Mouse (Mus musculus) midbrain, embryonic 10.5 days (tissue): ENCODE measurements around the gene Prkca. TPM values are rescaled to one million over a fixed set of nuclear protein-coding genes. Genes with fewer than 3 reads are reported as not detected.

Experiments used
- DNase-seq: peaks from one replicate; pipeline ENCODE4 v3.0.0-alpha.2; 2017; ENCODE audit warnings: low spot score
- H3K27ac ChIP-seq: fragments of 300-500 bp; sonication (generic); replicated peaks from 2 replicates; pipeline ENCODE4 v1.5.1; 2016; ENCODE audit warnings: mild to moderate bottlenecking
- H3K27me3 ChIP-seq: fragments of 300-500 bp; sonication (generic); 2 replicates; pipeline ENCODE4 v1.6.1; 2016; ENCODE audit warnings: low read depth, mild to moderate bottlenecking; ENCODE audit not compliant: poor library complexity, severe bottlenecking
- H3K36me3 ChIP-seq: fragments of 300-500 bp; sonication (generic); 2 replicates; pipeline ENCODE4 v1.6.1; 2016; ENCODE audit warnings: mild to moderate bottlenecking, moderate library complexity
- H3K4me1 ChIP-seq: fragments of 300-500 bp; sonication (generic); 2 replicates; pipeline ENCODE4 v1.6.1; 2016
- H3K4me3 ChIP-seq: fragments of 300-500 bp; sonication (generic); 2 replicates; pipeline ENCODE4 v1.5.1; 2016; ENCODE audit warnings: mild to moderate bottlenecking, moderate library complexity
- H3K9me3 ChIP-seq: fragments of 300-500 bp; sonication (generic); replicated peaks from 2 replicates; pipeline ENCODE4 v1.6.1; 2016; ENCODE audit warnings: mild to moderate bottlenecking
- WGBS: fragments of 180-500 bp; shearing (Covaris S2); methylation state at CpG from one replicate; pipeline ENCODE4 v1.1.7; 2016; 5-methylcytosine and 5-hydroxymethylcytosine counted together
- microRNA-seq: library from miRNA; unstranded; fragments of <30 nt; microRNA quantifications from one replicate; pipeline ENCODE4, GENCODE M21; 2017
- polyA plus RNA-seq: library from polyadenylated mRNA; unstranded; fragments of >200 nt; fragmentation: Nextera tagmentation; extraction: Ambion mirVana; gene quantifications from 2 replicates; pipeline ENCODE4 v1.2.1, GENCODE M21; 2016

Gene Prkca
- polyA plus RNA-seq, 1 experiment from 2014 or later = 2.5 TPM

- Histone ChIP-seq H3K36me3 (no peaks in the 10 kb centered on the region), H3K4me3 (no peak overlapping the region), H3K27ac (0 out of 2 replicates have a peak overlapping the region, but pooled peaks have one; percentile 42), H3K27me3 (no peaks in the 10 kb centered on the region), H3K4me1 (peaks cover 7% of the 10 kb centered on the region), H3K9me3 (no peaks in the 10 kb centered on the region)
- DNase-seq = no peak
- 47% methylated on average over 4 of the region's 4 CpGs for WGBS
Observed at GRCm38 (mm10) chr11:107903966-107904605, 439.6 kb downstream of the Prkca start.

DNA sequence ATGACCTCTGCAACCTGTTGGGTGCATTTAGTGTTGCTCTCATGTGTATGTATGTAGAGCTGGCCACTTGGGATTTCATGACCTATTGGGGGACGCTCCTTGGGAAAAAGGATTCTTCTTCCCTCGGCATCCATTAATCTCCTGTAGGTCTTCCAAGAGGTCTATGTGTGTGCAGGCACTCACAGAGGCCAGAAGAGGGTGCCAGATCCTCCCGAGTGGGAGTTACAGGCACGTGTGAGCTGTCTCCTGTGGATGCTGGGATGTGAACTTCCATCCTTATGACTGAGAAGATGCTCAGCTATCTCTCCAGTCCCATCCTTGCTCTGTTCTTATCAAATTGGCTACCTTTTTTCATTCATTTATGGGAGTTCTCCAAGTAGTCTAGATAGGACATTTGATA is 443.3 kb downstream of the Prkca start:
- Histone ChIP-seq H3K4me3 (no peak overlapping the region), H3K9me3 (no peaks in the 10 kb centered on the region), H3K27ac (no peak overlapping the region), H3K4me1 (peaks cover 7% of the 10 kb centered on the region), H3K36me3 (no peaks in the 10 kb centered on the region), H3K27me3 (no peaks in the 10 kb centered on the region)
- DNase-seq = no peak
- 42% methylated on average over 4 of the region's 4 CpGs for WGBS

- H3K27me3 ChIP-seq = no peaks in the 10 kb centered on the region
- no peaks in the 10 kb centered on the region for H3K36me3 ChIP-seq
- WGBS = 73% methylated on average over 2 of the region's 2 CpGs
- no peak overlapping the region for H3K4me3 ChIP-seq
- H3K27ac ChIP-seq = no peak overlapping the region
- no peak for DNase-seq
- no peaks in the 10 kb centered on the region for H3K9me3 ChIP-seq
- no peaks in the 10 kb centered on the region for H3K4me1 ChIP-seq
Observed at GRCm38 (mm10) chr11:107898698-107899097, 445.0 kb downstream of the Prkca start.

DNA sequence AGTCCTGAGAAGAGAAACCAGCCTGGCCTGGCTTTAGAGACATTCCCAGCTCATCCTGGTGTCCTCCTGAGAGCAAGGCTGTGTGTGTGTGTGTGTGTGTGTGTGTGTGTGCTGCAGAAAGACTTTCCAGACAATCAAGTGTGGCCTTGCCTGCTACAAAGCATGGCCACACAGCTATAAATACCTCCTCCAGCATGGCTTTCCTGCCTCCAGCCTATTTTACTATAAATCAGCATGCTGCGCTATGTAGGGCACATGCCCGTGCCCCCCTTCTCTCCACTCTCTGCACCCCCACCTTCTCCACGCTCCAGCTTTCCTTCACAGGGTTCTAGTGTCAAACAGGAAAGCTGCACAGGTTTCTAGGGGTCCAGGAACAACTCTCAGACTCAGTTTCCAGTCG is 448.1 kb downstream of the Prkca start:
- Histone ChIP-seq H3K4me3 (no peak overlapping the region), H3K36me3 (no peaks in the 10 kb centered on the region), H3K9me3 (no peaks in the 10 kb centered on the region), H3K4me1 (no peaks in the 10 kb centered on the region), H3K27me3 (no peaks in the 10 kb centered on the region), H3K27ac (no peak overlapping the region)
- no peak for DNase-seq
- WGBS = 81% methylated on average over 4 of the region's 4 CpGs

GRCm38 (mm10) chr11:107891377-107891776 is 452.4 kb downstream of the Prkca start:
- Histone ChIP-seq H3K27ac (no peak overlapping the region), H3K27me3 (no peaks in the 10 kb centered on the region), H3K9me3 (no peaks in the 10 kb centered on the region), H3K4me1 (no peaks in the 10 kb centered on the region), H3K4me3 (no peak overlapping the region), H3K36me3 (no peaks in the 10 kb centered on the region)
- 83% methylated on average over 3 of the region's 3 CpGs for WGBS
- no peak for DNase-seq

DNA sequence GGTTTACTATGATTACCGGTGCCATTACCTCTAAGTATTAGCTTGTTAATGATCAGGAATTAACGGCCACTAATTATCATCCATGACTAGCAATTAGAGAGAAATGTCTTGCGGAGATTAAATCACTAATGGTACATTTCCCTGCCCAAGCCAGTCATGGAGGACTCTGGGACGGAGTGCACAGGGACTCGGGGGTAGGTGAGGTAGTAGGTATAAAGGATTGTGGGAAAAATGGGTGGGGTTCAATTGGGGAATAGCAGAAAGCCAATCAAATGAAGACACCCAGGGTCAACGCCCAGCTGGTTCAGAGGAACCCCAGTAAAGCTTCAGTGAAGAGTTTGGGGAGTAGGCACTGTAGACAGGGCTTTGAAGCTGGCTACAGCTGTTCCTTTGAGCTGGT is 456.4 kb downstream of the Prkca start:
- no peaks in the 10 kb centered on the region for H3K27me3 ChIP-seq
- H3K27ac ChIP-seq = no peak overlapping the region
- no peaks in the 10 kb centered on the region; the same call in 1 of the 2 replicates for H3K4me1 ChIP-seq
- H3K36me3 ChIP-seq = no peaks in the 10 kb centered on the region
- DNase-seq = no peak
- WGBS = 86% methylated on average over 6 of the region's 6 CpGs
- no peak overlapping the region for H3K4me3 ChIP-seq
- H3K9me3 ChIP-seq = no peaks in the 10 kb centered on the region

Small RNA genes lying within 50 kb of the gene (microRNA-seq; reads per million reads assigned to microRNA genes)
- not detected for gene Mir7223

Other genes starting within 250 kb of the Prkca start
- gene Apoh, start 574 bp downstream of the Prkca start, polyA plus RNA-seq = not detected in 2 replicates
- 13.3 and 15.6 TPM in 2 replicates for gene Cep112, start 81.3 kb upstream of the Prkca start, polyA plus RNA-seq